Mouse (Mus musculus) inflammation-experienced regulatory T-cells (primary cell): ENCODE results near the gene Alox12e. TPM values are rescaled to one million over a fixed set of nuclear protein-coding genes. Genes with fewer than 3 reads are reported as not detected.

Experiments used
- polyA plus RNA-seq, 2 experiments: library from polyadenylated mRNA; unstranded; fragments of 100-300 nt; shearing (Covaris generic); gene quantifications; one replicate each; pipeline ENCODE4 v1.2.1; 2017

The Alox12e gene
- polyA plus RNA-seq, result 1 to 10 TPM in 1 of 2 experiments, under 1 TPM in 1; 0.22 to 1.6 TPM

DNA sequence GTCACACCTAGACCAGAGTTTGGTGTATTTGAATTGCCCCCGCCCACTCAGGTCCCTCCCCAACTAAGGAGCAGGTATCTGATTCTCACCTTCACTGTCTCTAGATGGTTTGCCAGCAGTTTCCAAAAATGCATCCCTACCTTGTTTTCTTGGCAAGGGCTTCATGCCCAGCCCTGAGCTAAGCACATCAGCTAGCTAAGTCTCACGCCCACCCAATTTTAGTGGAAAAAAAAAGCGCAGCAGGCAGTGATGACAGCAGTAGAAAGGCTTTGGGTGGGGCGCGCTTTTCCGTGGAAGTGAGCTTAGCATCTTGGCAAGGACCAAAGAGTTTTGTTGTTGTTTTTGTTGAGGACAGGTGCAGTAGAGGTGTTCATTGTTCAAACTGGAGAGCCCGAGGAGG, at the start of gene Alox12e:
Gene Alox12e (minus strand): TSS at position 101 of the 400 bp plus-strand sequence.

DNA sequence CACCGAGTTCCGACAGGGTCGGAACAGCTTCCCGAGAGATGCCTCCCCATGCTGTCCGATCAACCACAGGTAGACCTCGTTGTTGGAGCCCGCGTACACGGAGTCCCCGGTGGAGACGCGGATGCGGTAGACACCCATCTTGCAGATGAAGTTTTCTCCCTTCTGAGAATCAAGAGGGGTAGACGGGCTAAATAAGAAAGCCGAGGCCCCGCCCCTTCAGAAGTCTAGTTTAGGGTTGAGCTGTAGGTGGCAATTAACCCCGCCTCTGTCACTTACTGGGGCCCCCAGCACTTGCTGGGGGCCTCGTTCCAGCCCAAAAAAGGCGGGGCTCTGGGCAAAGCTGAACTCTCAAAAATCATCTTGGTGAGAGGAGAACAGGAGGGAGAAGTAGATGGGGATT, 29.4 kb upstream of the Alox12e start, which contains the start of gene Alox15:
Gene Alox15 (minus strand): TSS at position 164 of the 400 bp plus-strand sequence.

Other genes starting within 250 kb of the Alox12e start
- gene Asgr2, start 230.0 kb downstream of the Alox12e start, polyA plus RNA-seq, result not detected
- under 1 TPM in 1 of 2 experiments, not detected in 1; 0.23 TPM for gene Mgl2, start 192.3 kb downstream of the Alox12e start, polyA plus RNA-seq
- gene Clec10a, start 166.4 kb downstream of the Alox12e start, polyA plus RNA-seq, result 1 to 10 TPM in 1 of 2 experiments, not detected in 1; 1.6 TPM
- gene Slc16a11, start 109.9 kb downstream of the Alox12e start, polyA plus RNA-seq, result 1 to 10 TPM in 1 of 2 experiments, under 1 TPM in 1; 0.88 to 1.1 TPM
- gene Slc16a13, start 101.6 kb downstream of the Alox12e start, polyA plus RNA-seq, result 1 to 10 TPM; 3.3 to 4.7 TPM
- gene Bcl6b, start 92.8 kb downstream of the Alox12e start, polyA plus RNA-seq, result not detected
- 100 to 1,000 TPM; 154 to 165 TPM for gene 0610010K14Rik, start 84.7 kb downstream of the Alox12e start, polyA plus RNA-seq
- 10 to 100 TPM in 1 of 2 experiments, 1 to 10 TPM in 1; 5.8 to 10.3 TPM for gene Gm21988, start 82.8 kb downstream of the Alox12e start, polyA plus RNA-seq
- 100 to 1,000 TPM; 257 to 279 TPM for gene Rnasek, start 82.8 kb downstream of the Alox12e start, polyA plus RNA-seq
- gene Alox12, start 67.3 kb downstream of the Alox12e start, polyA plus RNA-seq, result under 1 TPM; 0.10 to 0.33 TPM
- gene Alox15, start 29.4 kb upstream of the Alox12e start, polyA plus RNA-seq, result under 1 TPM; 0.24 to 0.53 TPM
- 10 to 100 TPM; 11.5 to 13.4 TPM for gene Pelp1, start 87.4 kb upstream of the Alox12e start, polyA plus RNA-seq
- gene Arrb2, start 110.0 kb upstream of the Alox12e start, polyA plus RNA-seq, result 100 to 1,000 TPM; 249 to 281 TPM
- 10 to 100 TPM; 72.7 to 76.5 TPM for gene Med11, start 129.3 kb upstream of the Alox12e start, polyA plus RNA-seq
- gene Zmynd15, start 136.8 kb upstream of the Alox12e start, polyA plus RNA-seq, result not detected
- gene Cxcl16, start 137.4 kb upstream of the Alox12e start, polyA plus RNA-seq, result 1 to 10 TPM in 1 of 2 experiments, under 1 TPM in 1; 0.19 to 1.3 TPM
- gene Tm4sf5, start 182.6 kb upstream of the Alox12e start, polyA plus RNA-seq, result 1 to 10 TPM; 2.2 to 2.9 TPM
- gene Vmo1, start 192.0 kb upstream of the Alox12e start, polyA plus RNA-seq, result not detected
- gene Gltpd2, start 196.6 kb upstream of the Alox12e start, polyA plus RNA-seq, result not detected
- 100 to 1,000 TPM; 312 to 326 TPM for gene Psmb6, start 202.7 kb upstream of the Alox12e start, polyA plus RNA-seq
- not detected for gene Gm40193, start 210.3 kb upstream of the Alox12e start, polyA plus RNA-seq
- gene Pld2, start 217.4 kb upstream of the Alox12e start, polyA plus RNA-seq, result 10 to 100 TPM in 1 of 2 experiments, 1 to 10 TPM in 1; 6.9 to 10.1 TPM
- 10 to 100 TPM; 15.9 to 22.2 TPM for gene Mink1, start 240.3 kb upstream of the Alox12e start, polyA plus RNA-seq